Mouse (Mus musculus) macrophage (primary cell): ENCODE measurements at regions not wholly inside any gene's neighbourhood (a gene's known extent, or its start where the extent isn't known, plus 50 kb on each side); places are given as distances from the start of the nearest gene placed in this dataset.

Experiments used
- H3K27ac ChIP-seq: fragments of 350-480 bp; formaldehyde crosslinking; 2 replicates; pipeline ENCODE4 v1.9.0; 2021
- H3K36me3 ChIP-seq: fragments of 350-480 bp; formaldehyde crosslinking; 2 replicates; pipeline ENCODE4 v1.9.0; 2021; ENCODE audit errors: inconsistent target
- H3K4me3 ChIP-seq: fragments of 350-480 bp; formaldehyde crosslinking; 2 replicates; pipeline ENCODE4 v1.9.0; 2021; ENCODE audit errors: inconsistent target
- H3K79me2 ChIP-seq: fragments of 350-480 bp; formaldehyde crosslinking; 2 replicates; pipeline ENCODE4 v1.9.0; 2021; ENCODE audit errors: inconsistent target
- WGBS: methylation state at CpG from one replicate; pipeline ENCODE4 v1.1.7; 2026; ENCODE audit warnings: inconsistent platforms; ENCODE audit not compliant: missing documents; 5-methylcytosine and 5-hydroxymethylcytosine counted together

DNA sequence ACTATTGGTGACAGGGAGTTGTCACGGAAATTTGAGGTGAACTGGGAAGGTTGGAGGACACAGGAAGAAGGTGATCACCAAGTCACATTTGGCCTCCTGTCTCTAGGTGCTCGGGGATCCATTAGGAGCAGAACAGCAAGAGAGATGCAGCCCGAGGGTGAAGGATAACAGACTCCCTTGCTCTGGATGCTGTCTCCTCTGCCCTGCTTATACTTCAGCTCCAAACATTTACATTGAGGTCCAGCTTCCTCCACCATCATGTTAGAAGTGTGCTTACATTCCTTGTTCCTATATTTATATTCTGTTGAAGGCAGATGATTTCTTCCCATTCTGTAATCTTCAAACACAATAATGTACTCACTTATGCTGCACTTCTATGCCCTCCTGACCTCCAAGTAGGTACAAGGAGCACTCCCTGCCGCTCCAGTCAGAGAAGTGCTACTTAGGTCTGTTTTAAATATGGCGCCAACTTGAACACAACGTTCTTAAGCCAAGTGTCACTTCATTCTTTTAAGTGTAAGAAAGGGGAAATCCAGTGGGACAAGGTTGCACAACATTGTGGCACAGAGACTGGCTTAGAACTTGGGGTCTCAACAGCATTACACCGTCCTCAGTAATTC, 161.5 kb downstream of the Sptssa start:
- Histone ChIP-seq H3K4me3 (no peak overlapping the region), H3K27ac (no peak overlapping the region), H3K36me3 (no peaks in the 10 kb centered on the region), H3K79me2 (no peaks in the 10 kb centered on the region)
- 82% methylated on average over 7 of the region's 7 CpGs for WGBS

DNA sequence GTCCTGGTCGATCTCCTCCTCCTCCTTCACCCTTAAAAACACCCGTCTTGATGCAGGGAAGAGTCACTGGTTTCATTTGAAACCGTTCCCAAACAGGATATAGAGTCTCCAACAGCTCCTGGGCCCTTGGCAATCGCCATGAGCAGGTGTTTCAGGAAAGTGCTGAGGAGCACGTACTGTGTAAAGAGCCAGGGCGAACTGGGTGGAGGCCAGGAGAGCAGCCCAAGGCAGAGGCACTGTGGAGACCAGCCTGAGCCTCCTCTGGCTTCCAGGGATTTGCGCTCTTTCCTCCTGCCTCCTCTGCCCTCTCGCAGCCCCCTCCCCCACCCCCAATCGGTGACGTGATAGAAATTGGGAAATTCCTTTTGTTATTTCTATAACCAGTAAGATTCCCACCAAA, 163.6 kb downstream of the Sptssa start:
- WGBS: 84% methylated on average over 10 of the region's 10 CpGs
- H3K79me2 ChIP-seq: no peaks in the 10 kb centered on the region
- H3K36me3 ChIP-seq: no peaks in the 10 kb centered on the region
- H3K4me3 ChIP-seq: no peak overlapping the region
- no peak overlapping the region for H3K27ac ChIP-seq

DNA sequence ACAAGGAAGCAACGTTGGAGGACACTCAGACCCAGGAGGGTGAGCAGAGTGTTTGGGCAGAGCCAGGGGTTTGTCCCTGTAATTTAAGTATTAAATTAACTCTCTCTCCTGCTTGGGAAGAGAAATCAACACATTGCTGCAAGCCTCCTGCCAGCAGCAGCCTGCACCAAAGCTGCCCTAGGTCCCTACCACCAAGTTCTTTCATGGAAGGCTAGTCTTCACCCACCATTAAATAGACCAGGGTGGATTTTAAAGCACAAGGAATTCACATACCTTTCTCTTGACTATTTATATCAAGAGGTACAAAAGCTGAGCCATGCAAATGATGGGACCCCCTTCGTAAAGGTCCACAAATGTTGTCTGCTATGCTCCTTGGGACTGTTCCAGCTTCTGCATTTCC, 165.9 kb downstream of the Sptssa start:
- H3K79me2 ChIP-seq: no peaks in the 10 kb centered on the region
- no peaks in the 10 kb centered on the region for H3K36me3 ChIP-seq
- WGBS: 84% methylated on average over 2 of the region's 2 CpGs
- H3K4me3 ChIP-seq: no peak overlapping the region
- H3K27ac ChIP-seq: no peak overlapping the region

DNA sequence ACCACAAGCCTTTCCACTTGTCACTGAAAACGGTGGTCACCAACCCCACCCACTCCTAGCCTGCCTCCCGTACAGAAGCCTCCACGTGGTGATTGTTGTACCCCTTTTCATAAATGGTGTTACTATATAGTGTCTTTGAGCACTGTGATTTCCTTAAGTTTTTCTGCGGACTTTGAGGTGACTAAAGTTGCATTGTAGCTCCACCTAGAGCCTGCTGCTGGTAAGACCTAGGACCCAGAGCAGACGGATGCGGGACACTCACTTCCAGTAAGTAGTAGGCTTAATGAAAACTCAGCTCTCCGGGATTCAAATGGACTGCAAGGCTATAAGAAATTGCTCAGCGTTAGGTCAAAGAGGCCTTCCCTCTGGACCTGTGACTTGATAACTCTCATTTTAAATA, 166.7 kb downstream of the Sptssa start:
- H3K27ac ChIP-seq: no peak overlapping the region
- no peaks in the 10 kb centered on the region for H3K79me2 ChIP-seq
- no peaks in the 10 kb centered on the region for H3K36me3 ChIP-seq
- H3K4me3 ChIP-seq: no peak overlapping the region
- WGBS: 3% methylated on average over 8 of the region's 8 CpGs

DNA sequence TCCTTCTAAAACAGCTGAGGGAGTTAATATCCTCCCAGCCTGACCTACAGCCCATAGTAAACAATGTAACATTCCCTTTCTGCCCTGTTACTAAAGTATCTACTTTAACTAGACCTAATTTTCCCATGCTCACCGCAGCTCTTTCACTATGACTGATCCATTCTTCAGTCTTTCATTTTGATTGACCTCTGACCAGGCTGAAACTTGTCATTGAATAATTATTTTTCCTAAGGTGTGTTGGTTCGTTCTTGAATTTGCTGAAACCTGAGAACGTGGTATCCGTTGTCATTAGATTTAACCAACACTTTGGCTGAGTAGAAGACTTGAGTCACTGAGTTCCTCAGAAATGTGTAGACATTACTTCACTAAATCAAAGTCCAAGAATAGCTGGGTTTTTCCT, 168.7 kb downstream of the Sptssa start:
- 100% methylated on average over 4 of the region's 4 CpGs for WGBS

DNA sequence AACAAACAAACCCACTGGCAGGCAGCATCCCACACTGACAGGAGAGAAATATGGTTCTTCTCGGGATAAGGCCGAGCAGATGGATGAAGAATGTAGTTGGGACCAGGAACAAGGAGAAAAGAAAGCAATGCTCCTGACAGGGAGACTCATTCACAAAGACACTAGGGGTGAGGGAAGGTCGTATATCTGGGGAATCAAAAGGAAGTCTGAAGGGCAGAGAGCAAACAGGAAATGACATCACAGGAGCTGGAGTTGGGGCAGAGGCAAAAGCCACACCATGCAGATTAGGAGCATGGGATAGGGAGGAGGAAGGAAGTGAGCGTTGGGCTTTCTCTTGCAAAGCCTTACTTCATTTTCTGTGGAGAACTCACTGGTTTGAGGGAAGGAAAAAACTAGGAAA, 174.4 kb downstream of the Sptssa start:
- no peaks in the 10 kb centered on the region for H3K79me2 ChIP-seq
- no peaks in the 10 kb centered on the region for H3K36me3 ChIP-seq
- H3K27ac ChIP-seq: peak overlapping the region; percentile 28; the same call in 1 of the 2 replicates
- no peak overlapping the region for H3K4me3 ChIP-seq
- 43% methylated on average over 4 of the region's 4 CpGs for WGBS

More for the DNA sequence above, 168.7 kb downstream of the Sptssa start:
- no peaks in the 10 kb centered on the region for H3K36me3 ChIP-seq
- H3K27ac ChIP-seq: no peak overlapping the region
- H3K79me2 ChIP-seq: no peaks in the 10 kb centered on the region
- no peak overlapping the region for H3K4me3 ChIP-seq

DNA sequence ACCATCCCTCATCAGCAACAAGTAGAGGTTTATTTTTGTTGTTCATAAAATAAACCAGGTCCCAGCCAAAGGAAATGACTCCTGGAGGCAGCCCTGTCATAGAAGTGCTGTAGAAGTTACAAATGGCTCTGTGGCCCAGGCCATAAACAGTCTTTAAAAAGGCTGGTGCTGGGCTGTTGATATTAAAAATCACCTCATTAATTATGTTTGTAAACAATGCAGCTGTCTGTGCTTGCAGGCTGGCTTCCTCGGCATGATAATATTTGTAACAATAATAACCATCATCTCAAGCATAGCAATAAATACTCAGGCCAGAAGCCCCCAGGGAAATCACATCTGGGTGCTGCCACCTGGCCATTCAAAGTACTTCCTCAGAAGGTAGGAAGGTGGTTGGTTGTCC, 176.5 kb downstream of the Sptssa start:
- Histone ChIP-seq H3K79me2 (no peaks in the 10 kb centered on the region), H3K36me3 (no peaks in the 10 kb centered on the region), H3K4me3 (no peak overlapping the region), H3K27ac (no peak overlapping the region)
- 63% methylated on average over 1 of the region's 1 CpGs for WGBS

DNA sequence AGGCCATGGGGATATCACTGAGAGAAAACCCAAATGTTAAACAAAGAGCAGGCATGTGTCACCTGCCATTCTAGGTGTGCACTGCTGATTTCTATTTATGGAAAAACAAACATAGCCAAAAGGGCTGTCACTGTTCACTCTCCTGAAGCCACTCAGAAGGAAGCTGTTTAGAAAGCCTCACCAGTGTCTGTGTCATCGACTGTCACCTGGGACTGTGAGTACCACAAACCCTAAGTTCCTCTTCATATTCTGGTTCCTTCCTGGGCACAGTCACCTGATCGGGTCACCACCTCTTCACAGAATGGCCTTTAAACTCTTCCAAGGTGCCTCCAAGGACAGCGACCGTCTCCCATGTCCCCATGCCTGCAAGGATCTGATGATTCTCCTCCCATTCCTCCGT, 183.5 kb downstream of the Sptssa start:
- Histone ChIP-seq H3K36me3 (no peaks in the 10 kb centered on the region), H3K27ac (no peak overlapping the region), H3K4me3 (no peak overlapping the region), H3K79me2 (no peaks in the 10 kb centered on the region)
- WGBS: 72% methylated on average over 5 of the region's 5 CpGs

DNA sequence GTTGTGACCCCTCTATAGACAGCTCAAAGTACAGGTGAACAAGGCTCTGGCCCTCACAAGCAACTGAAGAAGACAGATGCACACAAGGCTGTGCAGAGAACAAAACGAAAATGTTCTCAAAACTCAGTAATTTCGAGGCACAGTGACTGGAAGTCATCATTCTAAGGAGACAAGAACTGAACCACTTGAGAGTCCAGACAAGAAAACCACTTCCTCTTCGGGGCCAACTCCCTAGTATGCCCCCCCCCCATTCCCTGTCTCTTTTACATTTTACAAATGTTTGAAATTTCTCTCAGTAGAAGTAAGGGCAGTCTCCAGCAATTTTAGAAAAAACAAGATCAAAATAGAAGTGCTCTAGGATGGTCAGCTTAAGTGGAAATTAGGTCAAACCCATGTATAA, 184.0 kb downstream of the Sptssa start:
- Histone ChIP-seq H3K4me3 (no peak overlapping the region), H3K36me3 (no peaks in the 10 kb centered on the region), H3K79me2 (no peaks in the 10 kb centered on the region), H3K27ac (no peak overlapping the region)
- 7% methylated on average over 3 of the region's 3 CpGs for whole genome bisulfite sequencing

DNA sequence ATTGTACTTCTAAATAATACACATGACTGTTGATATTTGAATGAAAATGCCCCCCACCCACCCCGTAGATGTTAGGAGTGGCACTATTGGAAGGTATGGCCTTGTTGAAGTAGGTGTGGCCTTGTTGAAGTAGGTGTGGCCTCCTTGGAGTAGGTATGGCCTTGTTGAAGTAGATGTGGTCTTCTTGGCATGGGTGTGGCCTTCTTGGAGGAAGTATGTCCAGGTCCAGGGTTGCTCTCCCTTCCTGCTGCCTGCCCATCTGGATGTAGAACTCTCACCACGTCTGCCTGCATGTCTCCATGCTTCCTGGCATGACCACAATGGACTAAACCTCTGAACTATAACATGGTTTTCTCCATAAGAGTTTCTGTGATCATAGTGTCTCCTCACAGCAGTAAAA, 188.7 kb downstream of the Sptssa start:
- Histone ChIP-seq H3K4me3 (no peak overlapping the region), H3K79me2 (no peaks in the 10 kb centered on the region), H3K36me3 (no peaks in the 10 kb centered on the region), H3K27ac (no peak overlapping the region)
- WGBS: 58% methylated on average over 2 of the region's 2 CpGs

DNA sequence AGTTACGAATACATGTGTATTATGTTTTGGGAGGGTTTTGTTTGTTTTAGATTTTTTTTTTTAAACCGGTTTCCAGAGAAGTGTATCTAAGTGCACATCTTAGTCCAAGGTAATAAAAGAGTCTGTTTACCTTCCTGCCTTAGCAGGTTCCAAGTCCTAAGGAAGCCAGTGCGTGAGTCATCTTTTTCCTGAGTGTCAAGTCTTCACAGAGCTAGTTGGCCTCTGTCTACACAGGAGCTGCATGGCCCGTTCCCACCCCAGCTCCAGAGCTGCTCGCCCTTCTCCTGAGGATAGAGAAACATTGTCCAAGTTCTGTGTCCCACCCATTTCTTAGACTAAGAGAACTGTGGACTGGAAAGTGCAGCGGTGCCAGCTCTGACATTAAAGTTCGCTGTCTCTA, 192.6 kb downstream of the Sptssa start:
- Histone ChIP-seq H3K27ac (no peak overlapping the region), H3K36me3 (no peaks in the 10 kb centered on the region), H3K79me2 (no peaks in the 10 kb centered on the region), H3K4me3 (no peak overlapping the region)
- 95% methylated on average over 7 of the region's 7 CpGs for WGBS

DNA sequence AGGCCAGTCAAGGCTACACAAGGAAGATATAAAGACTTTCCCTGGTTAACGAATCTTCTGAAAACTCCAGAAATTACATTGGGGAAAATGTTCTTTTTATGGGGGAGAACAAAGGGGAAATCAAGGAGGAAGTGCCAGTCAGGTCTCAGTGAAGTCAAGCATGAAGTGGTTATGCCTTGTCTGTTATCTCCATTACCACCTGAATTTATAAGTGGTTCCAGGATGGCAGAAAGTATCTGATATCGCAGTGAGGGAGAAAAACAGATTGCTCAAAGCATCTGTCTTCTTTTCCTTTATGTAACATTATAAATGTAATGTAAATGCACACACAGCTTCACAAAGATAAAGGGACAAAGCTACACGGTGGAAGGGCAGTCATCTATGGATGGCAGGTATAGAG, 195.0 kb downstream of the Sptssa start:
- Histone ChIP-seq H3K79me2 (no peaks in the 10 kb centered on the region), H3K4me3 (no peak overlapping the region), H3K36me3 (no peaks in the 10 kb centered on the region), H3K27ac (no peak overlapping the region)
- WGBS: 18% methylated on average over 3 of the region's 3 CpGs

DNA sequence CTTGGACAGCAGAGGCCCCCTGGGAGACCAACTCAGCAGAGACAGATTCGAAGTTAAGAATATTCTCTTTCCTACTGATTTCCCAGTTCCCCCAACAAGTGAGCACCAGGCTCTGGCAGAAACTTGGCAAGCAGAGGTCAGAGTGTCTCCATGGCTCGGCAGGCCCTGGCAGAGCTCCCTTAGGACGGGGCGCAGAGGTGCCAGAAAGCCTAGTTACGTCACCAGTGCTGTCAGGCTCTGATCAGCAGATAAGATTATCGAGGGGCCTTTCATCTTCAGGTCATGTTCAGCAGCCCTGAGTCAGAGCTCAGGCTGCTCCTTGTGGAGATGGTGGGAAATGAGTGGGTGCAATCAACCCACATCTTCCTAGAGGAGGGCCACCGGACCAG, 196.2 kb downstream of the Sptssa start:
- no peak overlapping the region for H3K27ac ChIP-seq
- WGBS: 62% methylated on average over 6 of the region's 7 CpGs
- no peaks in the 10 kb centered on the region for H3K36me3 ChIP-seq
- H3K79me2 ChIP-seq: no peaks in the 10 kb centered on the region
- no peak overlapping the region for H3K4me3 ChIP-seq

DNA sequence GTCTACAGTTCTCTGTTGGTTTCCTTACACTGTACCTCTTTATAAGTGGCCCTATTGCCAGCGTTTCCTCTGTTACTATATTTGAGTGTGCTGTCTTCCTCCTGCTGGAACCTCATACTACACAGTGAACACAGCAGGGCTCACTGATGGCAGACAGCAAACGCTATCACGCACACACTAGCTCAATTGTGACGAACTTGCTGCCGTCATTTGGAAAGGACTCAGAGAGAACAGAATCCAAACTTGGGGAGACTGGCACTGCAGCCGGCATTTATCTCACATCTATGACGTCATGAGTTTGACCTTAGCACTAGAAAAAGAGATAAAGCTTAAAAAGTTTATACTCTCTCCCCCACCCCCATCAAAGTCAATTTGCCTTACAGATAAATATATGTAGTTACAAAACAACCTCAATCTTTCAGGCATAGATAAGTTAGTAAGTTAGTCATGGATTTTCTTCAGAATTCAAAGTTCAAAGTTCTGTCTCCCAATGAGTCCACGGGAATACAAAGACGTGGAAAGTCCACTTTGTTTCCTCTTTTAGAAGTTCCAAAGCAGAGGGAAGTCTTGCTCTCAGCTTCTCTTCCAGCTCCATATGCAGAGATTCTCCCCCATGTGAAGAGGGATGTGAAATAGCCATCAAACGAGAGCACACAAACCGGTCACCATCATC, 196.8 kb downstream of the Sptssa start:
- Histone ChIP-seq H3K27ac (no peak overlapping the region), H3K79me2 (no peaks in the 10 kb centered on the region), H3K4me3 (no peak overlapping the region), H3K36me3 (no peaks in the 10 kb centered on the region)
- WGBS: 35% methylated on average over 11 of the region's 11 CpGs

DNA sequence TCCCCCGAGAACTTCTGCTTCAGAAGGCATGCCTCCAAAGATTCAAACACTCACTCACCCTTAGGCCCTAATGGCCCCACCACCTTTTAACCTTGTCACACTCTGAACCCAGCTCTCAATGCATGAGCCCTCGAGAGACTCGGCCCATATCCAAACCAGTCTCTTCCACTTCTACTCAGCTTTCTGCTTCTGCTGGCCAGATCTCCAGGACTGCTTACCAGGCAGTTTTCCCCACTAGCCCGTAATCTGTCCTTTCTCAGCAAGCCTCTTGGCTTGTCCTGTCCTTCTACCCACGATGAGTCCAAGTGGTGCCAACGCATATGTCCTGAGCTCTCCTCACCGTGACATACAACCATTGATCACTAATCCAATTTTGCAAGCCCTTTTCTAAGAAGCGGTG, 199.6 kb downstream of the Sptssa start:
- H3K36me3 ChIP-seq: no peaks in the 10 kb centered on the region
- WGBS: 89% methylated on average over 8 of the region's 8 CpGs
- no peak overlapping the region for H3K27ac ChIP-seq
- no peaks in the 10 kb centered on the region for H3K79me2 ChIP-seq
- H3K4me3 ChIP-seq: no peak overlapping the region

DNA sequence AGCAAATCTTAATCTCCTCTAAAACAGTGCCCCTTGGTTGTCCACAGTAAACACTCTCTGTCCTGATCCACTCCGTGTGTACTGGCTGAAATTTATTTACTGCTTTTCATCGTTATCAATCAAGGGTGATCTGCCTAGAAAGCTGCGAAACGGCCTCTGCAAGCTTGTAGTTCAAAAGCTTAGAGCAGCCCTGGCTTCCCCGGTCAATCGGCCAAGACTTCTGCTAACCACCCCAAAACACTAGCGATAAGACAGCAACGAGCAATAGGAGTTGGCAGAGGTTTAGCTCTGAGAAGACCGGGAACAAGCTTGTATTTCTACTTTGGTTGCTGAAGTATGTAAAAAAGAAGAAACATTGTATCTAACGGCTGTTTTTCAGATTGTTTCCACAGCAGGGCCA, 201.8 kb downstream of the Sptssa start:
- no peak overlapping the region for H3K4me3 ChIP-seq
- WGBS: 86% methylated on average over 10 of the region's 10 CpGs
- H3K79me2 ChIP-seq: no peaks in the 10 kb centered on the region
- H3K36me3 ChIP-seq: no peaks in the 10 kb centered on the region
- H3K27ac ChIP-seq: no peak overlapping the region
